Mouse (Mus musculus) WW6 (cell line): ENCODE measurements around the gene Gsdma2.
"Not testable (repeated sequence)": the region's sequence is repeated elsewhere in the genome, so short reads cannot be mapped to it uniquely, and the experiment has no call there.

Experiments
- DNase-seq: peaks from one replicate; pipeline ENCODE4 v3.0.0-alpha.2; 2013; ENCODE audit warnings: low read depth, low spot score

Gsdma2 gene

GRCm38 (mm10) chr11:98646459-98646858, at the start of gene Gsdma2:
Gsdma2 (plus strand) TSS chr11:98646759.
- DNase-seq, result no peak

- DNase-seq, result peak; percentile 78
Measured at GRCm38 (mm10) chr11:98597363-98597762, 49.2 kb upstream of the Gsdma2 start.

- no peak for DNase-seq
Measured at GRCm38 (mm10) chr11:98597991-98598390, 48.6 kb upstream of the Gsdma2 start, which contains the start of gene Lrrc3c. Lrrc3c (plus strand) TSS chr11:98598291.

GRCm38 (mm10) chr11:98598851-98599290, 47.7 kb upstream of the Gsdma2 start:
- no peak for DNase-seq

- no peak for DNase-seq
Measured at GRCm38 (mm10) chr11:98599291-98599690, 47.3 kb upstream of the Gsdma2 start.

- peak; percentile 79 for DNase-seq
Measured at GRCm38 (mm10) chr11:98602090-98602690, 44.4 kb upstream of the Gsdma2 start.

- no peak for DNase-seq
Measured at GRCm38 (mm10) chr11:98603953-98604352, 42.6 kb upstream of the Gsdma2 start.

- not testable (repeated sequence) for DNase-seq
Measured at GRCm38 (mm10) chr11:98604911-98605310, 41.6 kb upstream of the Gsdma2 start.

- no peak for DNase-seq
Measured at GRCm38 (mm10) chr11:98606763-98607162, 39.8 kb upstream of the Gsdma2 start.

GRCm38 (mm10) chr11:98620791-98621190, 25.8 kb upstream of the Gsdma2 start:
- DNase-seq, result no peak

- DNase-seq, result not testable (repeated sequence)
Measured at GRCm38 (mm10) chr11:98623981-98624380, 22.6 kb upstream of the Gsdma2 start.

- DNase-seq, result not testable (repeated sequence)
Measured at GRCm38 (mm10) chr11:98624381-98624780, 22.2 kb upstream of the Gsdma2 start.

GRCm38 (mm10) chr11:98625611-98626410, 20.7 kb upstream of the Gsdma2 start, which contains the start of the genes Gm12355 and Gsdma3:
Gm12355 (minus strand) TSS chr11:98625661.
Gsdma3 (plus strand) TSS chr11:98626360.
- no peak for DNase-seq

- DNase-seq, result no peak
Measured at GRCm38 (mm10) chr11:98628706-98629105, 17.9 kb upstream of the Gsdma2 start.

- DNase-seq, result no peak
Measured at GRCm38 (mm10) chr11:98630646-98631045, 15.9 kb upstream of the Gsdma2 start.

- DNase-seq, result not testable (repeated sequence)
Measured at GRCm38 (mm10) chr11:98635312-98635970, 11.1 kb upstream of the Gsdma2 start.

GRCm38 (mm10) chr11:98637501-98637900, 9.1 kb upstream of the Gsdma2 start:
- no peak for DNase-seq

- DNase-seq, result no peak
Measured at GRCm38 (mm10) chr11:98640091-98640490, 6.5 kb upstream of the Gsdma2 start.

GRCm38 (mm10) chr11:98644757-98645156, 1.8 kb upstream of the Gsdma2 start:
- no peak for DNase-seq

GRCm38 (mm10) chr11:98645946-98646345, 613 bp upstream of the Gsdma2 start:
- DNase-seq, result no peak

- not testable (repeated sequence) for DNase-seq
Measured at GRCm38 (mm10) chr11:98655076-98655475, 8.5 kb downstream of the Gsdma2 start.

- DNase-seq, result no peak
Measured at GRCm38 (mm10) chr11:98660517-98660916, 14.0 kb downstream of the Gsdma2 start.
